Mouse (Mus musculus): ENCODE results near the gene Zfp580. TPM values are rescaled to one million over a fixed set of nuclear protein-coding genes. Genes with fewer than 3 reads are reported as not detected.

Zfp580 gene
- polyA plus RNA-seq, 1 experiment from 2014 or later: 14.1 TPM

- ATAC-seq (replicated peaks; ENCODE audit: low FRiP score) (no peak), DNase-seq (ENCODE audit: low spot score) (no peak)
- Histone ChIP-seq H3K9ac (ENCODE audit: low read depth, low read length) (no peak overlapping the region), H3K27me3 (replicated peaks; ENCODE audit: control insufficient read depth, insufficient read depth, low read length) (no peaks in the 10 kb centered on the region), H3K27ac (ENCODE audit: low read depth, low read length) (no peak overlapping the region), H3K9me3 (ENCODE audit: control insufficient read depth, low read length) (no peaks in the 10 kb centered on the region), H3K4me1 (replicated peaks; ENCODE audit: control insufficient read depth, insufficient read depth, low read length) (no peaks in the 10 kb centered on the region), H3K4me3 (ENCODE audit: low read depth, low read length) (no peak overlapping the region), H3K4me2 (no peak overlapping the region), H3K36me3 (ENCODE audit: control insufficient read depth, insufficient read depth, low read length) (peaks cover 83% of the 10 kb centered on the region)
- WGBS: 89% methylated on average over 21 of the region's 21 CpGs
These were observed 41.6 kb downstream of the Zfp580 start for GRCm38 (mm10) chr7:5092831-5093510.

GRCm38 (mm10) chr7:5098769-5099168 lies 47.4 kb downstream of the Zfp580 start:
- no peak for DNase-seq (ENCODE audit: low spot score)
- H3K9me3 ChIP-seq (ENCODE audit: control insufficient read depth, low read length): no peaks in the 10 kb centered on the region
- H3K4me3 ChIP-seq (ENCODE audit: low read depth, low read length): no peak overlapping the region
- ATAC-seq (replicated peaks; ENCODE audit: low FRiP score): no peak
- H3K36me3 ChIP-seq (ENCODE audit: control insufficient read depth, insufficient read depth, low read length): peaks cover 46% of the 10 kb centered on the region
- no peaks in the 10 kb centered on the region for H3K4me1 ChIP-seq (replicated peaks; ENCODE audit: control insufficient read depth, insufficient read depth, low read length)
- H3K9ac ChIP-seq (ENCODE audit: low read depth, low read length): no peak overlapping the region
- H3K27me3 ChIP-seq (replicated peaks; ENCODE audit: control insufficient read depth, insufficient read depth, low read length): no peaks in the 10 kb centered on the region
- no peak overlapping the region for H3K27ac ChIP-seq (ENCODE audit: low read depth, low read length)
- H3K4me2 ChIP-seq: no peak overlapping the region
- 86% methylated on average over 5 of the region's 5 CpGs for WGBS

GRCm38 (mm10) chr7:5099796-5100195 lies 48.5 kb downstream of the Zfp580 start:
- peaks cover 38% of the 10 kb centered on the region for H3K36me3 ChIP-seq (ENCODE audit: control insufficient read depth, insufficient read depth, low read length)
- no peaks in the 10 kb centered on the region for H3K27me3 ChIP-seq (replicated peaks; ENCODE audit: control insufficient read depth, insufficient read depth, low read length)
- H3K9me3 ChIP-seq (ENCODE audit: control insufficient read depth, low read length): no peaks in the 10 kb centered on the region
- no peak overlapping the region for H3K9ac ChIP-seq (ENCODE audit: low read depth, low read length)
- no peak overlapping the region for H3K27ac ChIP-seq (ENCODE audit: low read depth, low read length)
- H3K4me3 ChIP-seq (ENCODE audit: low read depth, low read length): no peak overlapping the region
- no peaks in the 10 kb centered on the region for H3K4me1 ChIP-seq (replicated peaks; ENCODE audit: control insufficient read depth, insufficient read depth, low read length)
- ATAC-seq (replicated peaks; ENCODE audit: low FRiP score) (no peak), DNase-seq (ENCODE audit: low spot score) (no peak)
- H3K4me2 ChIP-seq: no peak overlapping the region
- whole genome bisulfite sequencing: 76% methylated on average over 3 of the region's 3 CpGs

GRCm38 (mm10) chr7:5101066-5101663 lies 49.8 kb downstream of the Zfp580 start:
- peaks cover 25% of the 10 kb centered on the region for H3K36me3 ChIP-seq (ENCODE audit: control insufficient read depth, insufficient read depth, low read length)
- no peaks in the 10 kb centered on the region for H3K27me3 ChIP-seq (replicated peaks; ENCODE audit: control insufficient read depth, insufficient read depth, low read length)
- H3K4me2 ChIP-seq: no peak overlapping the region
- no peak overlapping the region for H3K4me3 ChIP-seq (ENCODE audit: low read depth, low read length)
- DNase-seq (ENCODE audit: low spot score): no peak
- no peaks in the 10 kb centered on the region for H3K4me1 ChIP-seq (replicated peaks; ENCODE audit: control insufficient read depth, insufficient read depth, low read length)
- H3K9ac ChIP-seq (ENCODE audit: low read depth, low read length): no peak overlapping the region
- H3K27ac ChIP-seq (ENCODE audit: low read depth, low read length): no peak overlapping the region
- no peak; the same call in 1 of the 2 replicates for ATAC-seq (replicated peaks; ENCODE audit: low FRiP score)
- H3K9me3 ChIP-seq (ENCODE audit: control insufficient read depth, low read length): no peaks in the 10 kb centered on the region
- 68% methylated on average over 10 of the region's 10 CpGs for WGBS

GRCm38 (mm10) chr7:5102564-5102963 lies 51.2 kb downstream of the Zfp580 start:
- ATAC-seq (replicated peaks; ENCODE audit: low FRiP score) (no peak), DNase-seq (ENCODE audit: low spot score) (no peak)
- Histone ChIP-seq H3K4me3 (ENCODE audit: low read depth, low read length) (no peak overlapping the region), H3K9me3 (ENCODE audit: control insufficient read depth, low read length) (no peaks in the 10 kb centered on the region), H3K36me3 (ENCODE audit: control insufficient read depth, insufficient read depth, low read length) (peaks cover 14% of the 10 kb centered on the region), H3K4me1 (replicated peaks; ENCODE audit: control insufficient read depth, insufficient read depth, low read length) (no peaks in the 10 kb centered on the region), H3K27me3 (replicated peaks; ENCODE audit: control insufficient read depth, insufficient read depth, low read length) (no peaks in the 10 kb centered on the region), H3K9ac (ENCODE audit: low read depth, low read length) (no peak overlapping the region), H3K27ac (ENCODE audit: low read depth, low read length) (no peak overlapping the region), H3K4me2 (no peak overlapping the region)
- 74% methylated on average over 2 of the region's 2 CpGs for WGBS

Other genes with a start within 250 kb of the Zfp580 start
- 367 and 402 TPM in 2 replicates for gene Ube2s, start 238.9 kb upstream of the Zfp580 start, polyA plus RNA-seq (2014; fragmentation: Nextera tagmentation; extraction: Ambion mirVana)
- gene Shisa7, start 206.8 kb upstream of the Zfp580 start, polyA plus RNA-seq (2014; fragmentation: Nextera tagmentation; extraction: Ambion mirVana): 0.03 and 0.11 TPM in 2 replicates
- 5.2 and 5.3 TPM in 2 replicates for gene Isoc2b, start 181.3 kb upstream of the Zfp580 start, polyA plus RNA-seq (2014; fragmentation: Nextera tagmentation; extraction: Ambion mirVana)
- 1.3 and 1.4 TPM in 2 replicates for gene Isoc2a, start 174.4 kb upstream of the Zfp580 start, polyA plus RNA-seq (2014; fragmentation: Nextera tagmentation; extraction: Ambion mirVana)
- 0.22 TPM in 1 of 2 replicates, not detected in the other for gene Gm36210, start 145.0 kb upstream of the Zfp580 start, polyA plus RNA-seq (2014; fragmentation: Nextera tagmentation; extraction: Ambion mirVana)
- 3.3 and 3.5 TPM in 2 replicates for gene Zfp628, start 136.3 kb upstream of the Zfp580 start, polyA plus RNA-seq (2014; fragmentation: Nextera tagmentation; extraction: Ambion mirVana)
- gene Nat14, start 129.5 kb upstream of the Zfp580 start, polyA plus RNA-seq (2014; fragmentation: Nextera tagmentation; extraction: Ambion mirVana): 1.4 and 1.5 TPM in 2 replicates
- gene Ssc5d, start 125.8 kb upstream of the Zfp580 start, polyA plus RNA-seq (2014; fragmentation: Nextera tagmentation; extraction: Ambion mirVana): 0.70 and 0.82 TPM in 2 replicates
- 0.22 TPM in 1 of 2 replicates, not detected in the other for gene Sbk2, start 87.1 kb upstream of the Zfp580 start, polyA plus RNA-seq (2014; fragmentation: Nextera tagmentation; extraction: Ambion mirVana)
- gene Sbk3, start 80.4 kb upstream of the Zfp580 start, polyA plus RNA-seq (2014; fragmentation: Nextera tagmentation; extraction: Ambion mirVana): not detected in 2 replicates
- 13.7 and 16.8 TPM in 2 replicates for gene Zfp579, start 55.4 kb upstream of the Zfp580 start, polyA plus RNA-seq (2014; fragmentation: Nextera tagmentation; extraction: Ambion mirVana)
- 13.9 and 14.0 TPM in 2 replicates for gene Zfp524, start 37.1 kb upstream of the Zfp580 start, polyA plus RNA-seq (2014; fragmentation: Nextera tagmentation; extraction: Ambion mirVana)
- 37.1 and 40.8 TPM in 2 replicates for gene Fiz1, start 36.8 kb upstream of the Zfp580 start, polyA plus RNA-seq (2014; fragmentation: Nextera tagmentation; extraction: Ambion mirVana)
- 1.8 and 3.3 TPM in 2 replicates for gene Gm44973, start 36.0 kb upstream of the Zfp580 start, polyA plus RNA-seq (2014; fragmentation: Nextera tagmentation; extraction: Ambion mirVana)
- gene Zfp865, start 31.2 kb upstream of the Zfp580 start, polyA plus RNA-seq (2014; fragmentation: Nextera tagmentation; extraction: Ambion mirVana): 3.5 and 4.5 TPM in 2 replicates
- gene Ccdc106, start 31.0 kb upstream of the Zfp580 start, polyA plus RNA-seq (2014; fragmentation: Nextera tagmentation; extraction: Ambion mirVana): 4.1 and 5.2 TPM in 2 replicates
- gene 4632433K11Rik, start 17.4 kb upstream of the Zfp580 start, polyA plus RNA-seq (2014; fragmentation: Nextera tagmentation; extraction: Ambion mirVana): 0.22 TPM in 1 of 2 replicates, not detected in the other
- gene Zfp784, start 13.1 kb upstream of the Zfp580 start, polyA plus RNA-seq (2014; fragmentation: Nextera tagmentation; extraction: Ambion mirVana): 2.4 and 2.6 TPM in 2 replicates
- 169 TPM in 2 replicates for gene U2af2, start 10.6 kb downstream of the Zfp580 start, polyA plus RNA-seq (2014; fragmentation: Nextera tagmentation; extraction: Ambion mirVana)
- gene Epn1, start 28.7 kb downstream of the Zfp580 start, polyA plus RNA-seq (2014; fragmentation: Nextera tagmentation; extraction: Ambion mirVana): 82.9 and 88.9 TPM in 2 replicates
- gene Rfpl4, start 65.4 kb downstream of the Zfp580 start, polyA plus RNA-seq (2014; fragmentation: Nextera tagmentation; extraction: Ambion mirVana): not detected in 2 replicates
- gene Rasl2-9, start 74.4 kb downstream of the Zfp580 start, polyA plus RNA-seq (2014; fragmentation: Nextera tagmentation; extraction: Ambion mirVana): 0.26 and 0.66 TPM in 2 replicates
- not detected in 2 replicates for gene Vmn1r55, start 98.1 kb downstream of the Zfp580 start, polyA plus RNA-seq (2014; fragmentation: Nextera tagmentation; extraction: Ambion mirVana)
- gene Vmn1r56, start 145.2 kb downstream of the Zfp580 start, polyA plus RNA-seq (2014; fragmentation: Nextera tagmentation; extraction: Ambion mirVana): not detected in 2 replicates
- not detected in 2 replicates for gene Vmn1r57, start 167.0 kb downstream of the Zfp580 start, polyA plus RNA-seq (2014; fragmentation: Nextera tagmentation; extraction: Ambion mirVana)

All from liver, embryonic 11.5 days (tissue).